Comparison of ENCODE assay signal across 15 mouse cellular contexts in genomic region chrX:142507475-142507874, GRCm38 (mm10).
"Had no signal": no experiment of that assay in that cellular context is flagged by ENCODE, and none has a peak within 500 bp of the region (broad histone marks: within the 10 kb centered on the region; RNA-seq: fewer than 3 reads in every experiment).

No protein-coding gene starts in this region.

- H3K9me3 ChIP-seq: limb, embryonic 12.5 days; limb, embryonic 15.5 days; megakaryocyte, embryonic 14.5 days had no signal

- H3K4me2 ChIP-seq: limb, embryonic 12.5 days; limb, embryonic 15.5 days; midbrain, embryonic 11.5 days had no signal

- H3K4me3 ChIP-seq: limb, embryonic 12.5 days; limb, embryonic 15.5 days; megakaryocyte, embryonic 14.5 days had no signal

- H3K36me3 ChIP-seq: limb, embryonic 12.5 days; limb, embryonic 15.5 days had no signal

- H3K4me1 ChIP-seq: limb, embryonic 12.5 days; limb, embryonic 15.5 days had no signal

- H3K9ac ChIP-seq: limb, embryonic 12.5 days; limb, embryonic 15.5 days had no signal

- DNase-seq: kidney, adult 18-20 months; kidney, adult 9 months; kidney, postnatal 14 days; kidney, postnatal 4 days; left cerebral cortex, postnatal 4 days; lung, adult 18-20 months; lung, postnatal 14 days; midbrain, embryonic 14.5 days; thymus, adult 18-20 months; thymus, postnatal 4 days had no signal

- H3K27me3 ChIP-seq: limb, embryonic 15.5 days had no signal

- H3K27ac ChIP-seq: limb, embryonic 12.5 days; limb, embryonic 15.5 days; macrophage had no signal
